Mouse (Mus musculus) embryo, embryonic 10.5 days (tissue): ENCODE results near the gene Trim47.

Source experiments
- DNase-seq: peaks from one replicate; pipeline ENCODE4 v3.0.0-alpha.2; 2015; ENCODE audit warnings: low spot score

The Trim47 gene

DNA sequence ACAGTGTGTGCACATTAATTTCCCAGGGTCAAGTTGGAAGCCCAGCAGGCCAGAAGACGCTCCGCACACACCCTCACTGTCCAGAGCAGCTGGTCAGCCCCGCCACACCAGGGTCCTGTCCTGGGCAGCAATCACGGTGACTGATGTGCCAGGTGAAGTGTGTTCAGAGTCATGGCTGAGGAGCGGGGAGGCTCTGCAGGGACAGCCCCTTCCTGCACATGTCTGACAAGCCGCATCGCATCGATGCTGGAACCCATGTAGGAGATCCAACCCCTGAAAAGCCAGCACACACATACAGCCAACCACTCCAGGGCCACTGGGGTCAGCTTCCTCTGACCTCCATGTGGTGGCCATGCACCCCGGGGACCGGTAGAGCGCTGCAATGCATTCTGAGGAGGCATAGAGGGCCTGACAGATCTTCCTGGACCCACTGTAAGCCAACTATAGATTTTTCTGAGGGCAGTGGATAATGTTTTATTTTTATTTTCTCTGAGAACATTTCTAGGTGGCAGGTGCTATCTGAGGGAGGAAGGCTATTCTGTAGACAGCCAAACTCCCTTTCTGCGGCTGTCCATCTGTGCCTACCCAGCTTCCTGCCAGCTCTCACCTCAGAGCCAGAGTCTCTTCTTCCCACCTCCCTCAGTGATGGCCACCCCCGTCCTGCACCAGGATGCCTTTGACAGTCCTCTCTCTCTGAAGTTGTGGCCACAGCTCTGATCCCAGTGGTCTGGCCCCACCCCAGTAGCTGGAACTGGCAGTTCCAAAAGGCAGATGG lies 65.2 kb downstream of the Trim47 start:
- DNase-seq = no peak

DNA sequence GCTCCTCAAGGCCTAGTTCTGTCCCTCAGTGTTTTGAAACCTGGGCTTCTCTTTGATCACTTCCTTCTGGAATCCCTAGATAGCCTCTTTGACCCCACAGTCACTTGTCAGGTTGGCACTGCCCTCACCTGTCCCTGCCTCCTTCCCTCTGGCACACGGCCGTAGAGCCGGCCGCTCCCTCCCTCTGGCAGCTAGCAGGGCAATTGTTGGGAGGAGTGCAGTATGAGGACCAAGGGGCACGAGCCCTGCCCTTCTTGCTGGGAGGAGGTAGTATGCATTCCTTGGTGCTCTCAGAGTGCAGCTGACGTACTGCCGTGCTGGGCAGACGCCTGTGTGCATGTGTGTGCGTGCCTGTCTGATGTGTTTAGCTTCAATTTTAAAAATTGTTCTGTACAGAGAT lies 66.4 kb downstream of the Trim47 start:
- DNase-seq = no peak

DNA sequence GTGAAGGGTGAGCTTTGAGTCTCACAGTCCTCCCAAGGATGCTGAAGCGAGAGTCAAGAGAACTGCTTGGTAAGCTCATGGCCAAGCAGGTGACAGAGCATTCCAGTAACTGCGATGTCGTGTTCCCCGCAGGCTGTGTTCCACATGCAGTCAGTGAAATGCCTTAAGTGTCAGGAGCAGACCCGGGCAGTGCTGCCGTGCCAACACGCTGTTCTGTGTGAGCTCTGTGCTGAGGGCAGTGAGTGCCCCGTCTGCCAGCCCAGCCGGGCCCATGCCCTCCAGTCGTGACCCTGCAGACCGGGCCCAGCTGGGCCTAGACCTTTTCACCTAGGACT lies 67.4 kb downstream of the Trim47 start:
- no peak for DNase-seq

DNA sequence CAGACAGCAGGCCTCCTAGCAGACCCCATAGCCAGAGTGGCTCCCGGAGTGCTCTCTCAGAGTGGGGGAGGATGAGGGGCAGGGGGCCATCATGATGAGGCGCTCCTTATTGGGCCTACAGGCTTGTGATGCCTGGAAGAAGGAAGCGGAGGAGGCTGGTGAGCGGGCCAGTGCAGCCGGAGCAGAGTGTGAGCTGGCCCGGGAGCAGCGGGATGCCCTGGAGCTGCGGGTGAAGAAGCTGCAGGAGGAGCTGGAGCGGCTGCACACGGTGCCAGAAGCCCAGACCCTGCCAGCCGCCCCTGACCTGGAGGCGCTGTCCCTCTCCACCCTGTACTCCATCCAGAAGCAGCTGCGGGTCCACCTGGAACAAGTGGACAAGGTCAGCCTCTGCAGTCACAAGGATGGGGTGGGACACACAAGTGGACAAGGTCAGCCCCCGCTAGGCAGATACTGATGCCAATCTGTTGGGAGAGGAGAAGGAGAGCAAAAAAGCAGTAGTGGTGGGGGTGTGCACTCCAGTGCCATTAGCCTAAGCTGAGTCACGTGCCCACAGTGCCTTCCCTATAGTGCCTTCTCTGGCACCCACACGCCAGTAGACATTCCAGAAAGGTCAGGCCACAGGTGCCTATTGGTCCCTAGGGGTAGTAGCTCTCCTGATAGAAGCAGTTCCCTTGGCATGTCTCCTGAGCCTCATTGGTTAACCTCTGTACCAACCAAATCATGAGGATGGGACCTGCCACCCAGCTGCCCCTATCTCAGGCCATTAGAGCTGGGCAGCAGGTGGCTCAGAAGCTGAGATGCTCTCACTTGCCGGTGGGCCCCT lies 67.9 kb downstream of the Trim47 start:
- DNase-seq = no peak

DNA sequence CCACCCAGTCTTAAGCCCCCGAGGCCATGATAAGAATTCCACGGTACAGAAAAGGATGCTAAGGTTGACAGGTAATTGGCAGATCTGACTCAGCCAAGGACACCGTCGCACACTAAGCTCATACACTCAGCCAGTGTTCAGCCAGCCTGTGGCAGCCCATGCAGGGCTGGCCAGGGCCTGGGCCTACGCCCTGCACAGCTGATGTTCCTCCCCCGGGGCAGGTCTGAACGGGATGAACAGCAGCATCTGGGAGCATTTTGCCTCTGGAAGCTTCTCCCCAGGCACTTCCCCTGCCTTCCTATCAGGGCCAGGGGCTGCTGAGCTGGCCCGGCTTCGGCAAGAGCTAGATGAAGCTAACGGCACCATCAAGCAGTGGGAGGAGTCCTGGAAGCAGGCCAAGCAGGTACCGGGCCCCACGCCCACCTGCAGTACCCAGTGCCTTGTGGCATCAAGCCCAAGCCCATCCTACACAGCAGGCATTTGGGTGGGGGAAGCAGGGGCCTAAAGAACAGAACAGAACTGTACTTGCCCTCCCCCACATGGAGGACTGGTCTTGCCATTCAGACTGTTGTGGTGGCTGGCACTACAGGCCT lies 68.9 kb downstream of the Trim47 start:
- no peak for DNase-seq

DNA sequence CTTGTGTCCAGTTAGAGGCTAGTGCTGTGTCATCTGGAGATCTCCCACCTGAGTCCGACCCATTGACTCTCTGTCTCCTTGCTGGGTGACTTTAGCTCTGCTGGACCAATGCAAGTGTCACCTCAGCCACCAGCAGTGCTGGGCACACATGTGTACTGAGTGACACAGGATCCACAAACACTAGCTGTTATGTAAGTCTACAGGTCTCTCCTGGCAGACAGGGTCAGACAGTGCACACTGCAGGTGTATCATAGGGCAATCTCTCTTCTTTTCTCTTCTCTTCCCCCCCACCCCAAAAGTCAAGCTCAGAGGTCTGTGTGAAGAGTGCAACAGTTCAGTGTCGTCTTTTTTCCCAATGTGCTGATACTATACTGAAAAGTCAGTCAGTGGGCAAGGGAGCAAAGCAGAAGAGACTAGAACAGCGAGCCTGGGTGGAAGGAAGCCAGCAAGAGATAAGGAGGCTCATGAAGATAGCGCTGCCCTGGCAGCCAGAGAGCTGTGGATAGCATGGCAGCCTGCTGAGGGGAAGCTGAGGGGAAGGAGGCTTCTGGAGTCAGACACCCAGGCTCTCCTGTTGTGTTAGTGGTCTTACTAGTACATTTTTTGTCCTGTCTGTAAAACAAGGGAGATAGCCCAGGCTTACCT lies 69.7 kb downstream of the Trim47 start:
- no peak for DNase-seq

DNA sequence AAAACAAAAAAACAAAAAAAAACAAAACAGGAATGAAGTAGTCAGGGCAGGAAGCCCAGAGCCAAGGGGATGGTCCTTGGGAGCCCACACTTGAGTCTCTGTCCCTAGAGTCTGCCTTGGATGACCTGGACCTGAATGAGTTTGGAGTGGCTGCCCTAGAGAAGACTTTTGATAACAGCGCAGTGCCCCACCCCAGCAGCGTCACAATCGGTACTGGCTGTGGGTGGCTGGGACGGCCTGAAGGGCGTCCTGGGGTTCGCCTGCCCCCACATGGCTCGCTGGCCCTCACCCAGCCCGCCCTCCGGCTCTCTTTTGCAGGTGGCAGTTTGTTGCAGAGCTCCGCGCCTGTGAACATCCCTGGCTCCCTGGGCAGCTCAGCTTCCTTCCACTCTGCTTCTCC lies 71.1 kb downstream of the Trim47 start:
- DNase-seq = no peak
